Mouse (Mus musculus): ENCODE data around the gene Naaladl2. TPM values are rescaled to one million over a fixed set of nuclear protein-coding genes. Genes with fewer than 3 reads are reported as not detected.

The Naaladl2 gene
- polyA plus RNA-seq, 1 experiment from 2014 or later = 0.85 TPM

- Histone ChIP-seq H3K4me1 (ENCODE audit: insufficient read depth) (no peaks in the 10 kb centered on the region), H3K4me3 (ENCODE audit: low read depth, low read length) (no peak overlapping the region), H3K36me3 (replicated peaks; ENCODE audit: insufficient read depth, low read length) (no peaks in the 10 kb centered on the region), H3K27me3 (ENCODE audit: insufficient read depth, low read length) (no peaks in the 10 kb centered on the region), H3K9me3 (ENCODE audit: low read length) (no peaks in the 10 kb centered on the region), H3K9ac (replicated peaks) (no peak overlapping the region), H3K4me2 (ENCODE audit: low read depth, low read length) (no peak overlapping the region), H3K27ac (ENCODE audit: low read depth) (no peak overlapping the region)
- DNase-seq (no peak), ATAC-seq (no peak)
- WGBS (ENCODE audit: insufficient replicate concordance) = 56% methylated on average over 2 of the region's 2 CpGs
- no peak for TF ChIP-seq CTCF (IDR thresholded peaks at IDR 0.05; ENCODE audit: low read depth)
- no peak for TF ChIP-seq EP300 (IDR thresholded peaks at IDR 0.05; ENCODE audit: low read depth)
Observed at GRCm38 (mm10) chr3:24992577-24992976, 151.5 kb downstream of the Naaladl2 start.

- Histone ChIP-seq H3K9me3 (ENCODE audit: low read length) (no peaks in the 10 kb centered on the region), H3K9ac (replicated peaks) (no peak overlapping the region), H3K4me2 (ENCODE audit: low read depth, low read length) (no peak overlapping the region), H3K4me3 (ENCODE audit: low read depth, low read length) (no peak overlapping the region), H3K4me1 (ENCODE audit: insufficient read depth) (no peaks in the 10 kb centered on the region), H3K27me3 (ENCODE audit: insufficient read depth, low read length) (no peaks in the 10 kb centered on the region), H3K27ac (ENCODE audit: low read depth) (no peak overlapping the region), H3K36me3 (replicated peaks; ENCODE audit: insufficient read depth, low read length) (no peaks in the 10 kb centered on the region)
- WGBS (ENCODE audit: insufficient replicate concordance) = 75% methylated on average over 3 of the region's 3 CpGs
- no peak for DNase-seq
- TF ChIP-seq EP300 (IDR thresholded peaks at IDR 0.05; ENCODE audit: low read depth) = no peak
- ATAC-seq = no peak
Observed at GRCm38 (mm10) chr3:24992078-24992477, 152.0 kb downstream of the Naaladl2 start.

- no peak overlapping the region for H3K9ac ChIP-seq (replicated peaks)
- no peaks in the 10 kb centered on the region for H3K4me1 ChIP-seq (ENCODE audit: insufficient read depth)
- no peak overlapping the region for H3K4me3 ChIP-seq (ENCODE audit: low read depth, low read length)
- DNase-seq (no peak), ATAC-seq (no peak)
- H3K27ac ChIP-seq (ENCODE audit: low read depth) = no peak overlapping the region
- no peaks in the 10 kb centered on the region for H3K36me3 ChIP-seq (replicated peaks; ENCODE audit: insufficient read depth, low read length)
- TF ChIP-seq EP300 (IDR thresholded peaks at IDR 0.05; ENCODE audit: low read depth) (no peak), CTCF (IDR thresholded peaks at IDR 0.05; ENCODE audit: low read depth) (no peak)
- no peaks in the 10 kb centered on the region for H3K9me3 ChIP-seq (ENCODE audit: low read length)
- 65% methylated on average over 4 of the region's 4 CpGs for WGBS (ENCODE audit: insufficient replicate concordance)
- H3K4me2 ChIP-seq (ENCODE audit: low read depth, low read length) = no peak overlapping the region
- no peaks in the 10 kb centered on the region for H3K27me3 ChIP-seq (ENCODE audit: insufficient read depth, low read length)
Observed at GRCm38 (mm10) chr3:24982111-24982510, 161.9 kb downstream of the Naaladl2 start.

- no peak for ATAC-seq
- no peak overlapping the region for H3K4me2 ChIP-seq (ENCODE audit: low read depth, low read length)
- DNase-seq = no peak
- H3K4me3 ChIP-seq (ENCODE audit: low read depth, low read length) = no peak overlapping the region
- H3K36me3 ChIP-seq (replicated peaks; ENCODE audit: insufficient read depth, low read length) = no peaks in the 10 kb centered on the region
- TF ChIP-seq CTCF (IDR thresholded peaks at IDR 0.05; ENCODE audit: low read depth) (no peak), EP300 (IDR thresholded peaks at IDR 0.05; ENCODE audit: low read depth) (no peak)
- no peaks in the 10 kb centered on the region for H3K9me3 ChIP-seq (ENCODE audit: low read length)
- H3K4me1 ChIP-seq (ENCODE audit: insufficient read depth) = no peaks in the 10 kb centered on the region
- H3K27me3 ChIP-seq (ENCODE audit: insufficient read depth, low read length) = no peaks in the 10 kb centered on the region
- no peak overlapping the region for H3K27ac ChIP-seq (ENCODE audit: low read depth)
- WGBS (ENCODE audit: insufficient replicate concordance) = 70% methylated on average over 2 of the region's 2 CpGs
- H3K9ac ChIP-seq (replicated peaks) = no peak overlapping the region
Observed at GRCm38 (mm10) chr3:24942170-24942569, 201.9 kb downstream of the Naaladl2 start.

GRCm38 (mm10) chr3:24938507-24939182 is 205.4 kb downstream of the Naaladl2 start:
- H3K4me2 ChIP-seq (ENCODE audit: low read depth, low read length) = no peak overlapping the region
- TF ChIP-seq CTCF (IDR thresholded peaks at IDR 0.05; ENCODE audit: low read depth) (no peak), EP300 (IDR thresholded peaks at IDR 0.05; ENCODE audit: low read depth) (no peak)
- no peaks in the 10 kb centered on the region for H3K36me3 ChIP-seq (replicated peaks; ENCODE audit: insufficient read depth, low read length)
- H3K27me3 ChIP-seq (ENCODE audit: insufficient read depth, low read length) = no peaks in the 10 kb centered on the region
- H3K27ac ChIP-seq (ENCODE audit: low read depth) = no peak overlapping the region
- H3K4me1 ChIP-seq (ENCODE audit: insufficient read depth) = no peaks in the 10 kb centered on the region
- WGBS (ENCODE audit: insufficient replicate concordance) = 71% methylated on average over 5 of the region's 5 CpGs
- no peak overlapping the region for H3K9ac ChIP-seq (replicated peaks)
- no peak overlapping the region for H3K4me3 ChIP-seq (ENCODE audit: low read depth, low read length)
- no peaks in the 10 kb centered on the region for H3K9me3 ChIP-seq (ENCODE audit: low read length)
- ATAC-seq (no peak), DNase-seq (no peak)

- no peak for DNase-seq
- no peak for ATAC-seq
- Histone ChIP-seq H3K4me3 (ENCODE audit: low read depth, low read length) (no peak overlapping the region), H3K27ac (ENCODE audit: low read depth) (no peak overlapping the region), H3K9ac (replicated peaks) (no peak overlapping the region), H3K4me2 (ENCODE audit: low read depth, low read length) (no peak overlapping the region), H3K36me3 (replicated peaks; ENCODE audit: insufficient read depth, low read length) (no peaks in the 10 kb centered on the region), H3K27me3 (ENCODE audit: insufficient read depth, low read length) (no peaks in the 10 kb centered on the region), H3K4me1 (ENCODE audit: insufficient read depth) (no peaks in the 10 kb centered on the region), H3K9me3 (ENCODE audit: low read length) (no peaks in the 10 kb centered on the region)
- TF ChIP-seq CTCF (IDR thresholded peaks at IDR 0.05; ENCODE audit: low read depth) = no peak
- TF ChIP-seq EP300 (IDR thresholded peaks at IDR 0.05; ENCODE audit: low read depth) = no peak
- WGBS (ENCODE audit: insufficient replicate concordance) = 29% methylated on average over 2 of the region's 2 CpGs
Observed at GRCm38 (mm10) chr3:24921811-24922210, 222.2 kb downstream of the Naaladl2 start.
